Comparison of ENCODE assay signal across 33 mouse cellular contexts in the genomic region with DNA sequence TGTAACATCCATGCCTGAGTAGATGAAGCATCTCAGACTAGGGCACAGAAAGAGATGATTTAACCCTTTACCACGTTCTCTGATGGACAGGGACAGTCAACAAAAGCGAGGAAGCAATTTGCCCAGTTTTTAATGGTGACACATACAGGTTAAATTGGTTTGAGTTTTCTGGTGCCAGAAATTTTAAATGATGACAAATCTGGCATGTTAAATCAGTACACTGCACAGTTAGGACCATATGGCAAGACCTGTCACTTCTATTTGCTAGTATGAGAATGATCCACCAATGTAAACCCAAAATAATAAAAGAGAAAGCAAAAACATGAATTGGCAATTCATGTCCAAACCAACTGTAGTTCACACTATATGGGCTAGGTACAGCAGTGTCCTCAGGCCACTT.
"Had no signal": no experiment of that assay in that cellular context is flagged by ENCODE, and none has a peak within 500 bp of the region (broad histone marks: within the 10 kb centered on the region; RNA-seq: fewer than 3 reads in every experiment).

No protein-coding gene starts in this region.

- H3K27ac ChIP-seq: limb, embryonic 10.5 days; limb, embryonic 12.5 days; limb, embryonic 13.5 days; limb, embryonic 15.5 days; liver, embryonic 12.5 days; liver, embryonic 13.5 days; liver, embryonic 14.5 days; liver, embryonic 15.5 days; lung, embryonic 15.5 days; macrophage; midbrain, embryonic 10.5 days; midbrain, embryonic 12.5 days; midbrain, embryonic 13.5 days; midbrain, embryonic 15.5 days; neural tube, embryonic 12.5 days; neural tube, embryonic 13.5 days had no signal

- H3K36me3 ChIP-seq: limb, embryonic 10.5 days; limb, embryonic 12.5 days; limb, embryonic 13.5 days; limb, embryonic 15.5 days; liver, embryonic 12.5 days; liver, embryonic 13.5 days; liver, embryonic 15.5 days; lung, embryonic 15.5 days; midbrain, embryonic 10.5 days; midbrain, embryonic 12.5 days; midbrain, embryonic 13.5 days; midbrain, embryonic 15.5 days; neural tube, embryonic 12.5 days; neural tube, embryonic 13.5 days had no signal

- H3K4me2 ChIP-seq: limb, embryonic 12.5 days; limb, embryonic 13.5 days; limb, embryonic 15.5 days; liver, embryonic 11.5 days; liver, embryonic 12.5 days; liver, embryonic 13.5 days; liver, embryonic 15.5 days; lung, embryonic 14.5 days; lung, embryonic 15.5 days; midbrain, embryonic 11.5 days; midbrain, embryonic 12.5 days; midbrain, embryonic 13.5 days; midbrain, embryonic 15.5 days; neural tube, embryonic 12.5 days; neural tube, embryonic 13.5 days had no signal

- H3K9me3 ChIP-seq: limb, embryonic 10.5 days; limb, embryonic 12.5 days; limb, embryonic 13.5 days; limb, embryonic 15.5 days; liver, embryonic 12.5 days; liver, embryonic 13.5 days; liver, embryonic 15.5 days; lung, embryonic 15.5 days; midbrain, embryonic 10.5 days; midbrain, embryonic 12.5 days; midbrain, embryonic 13.5 days; midbrain, embryonic 15.5 days; neural tube, embryonic 12.5 days; neural tube, embryonic 13.5 days had no signal

- H3K4me3 ChIP-seq: limb, embryonic 10.5 days; limb, embryonic 12.5 days; limb, embryonic 13.5 days; limb, embryonic 15.5 days; liver, embryonic 12.5 days; liver, embryonic 13.5 days; liver, embryonic 15.5 days; lung, embryonic 15.5 days; megakaryocyte, embryonic 14.5 days; midbrain, embryonic 10.5 days; midbrain, embryonic 12.5 days; midbrain, embryonic 13.5 days; midbrain, embryonic 15.5 days; myocyte; neural tube, embryonic 12.5 days; neural tube, embryonic 13.5 days had no signal

- H3K27me3 ChIP-seq: limb, embryonic 12.5 days; limb, embryonic 13.5 days; limb, embryonic 15.5 days; liver, embryonic 12.5 days; liver, embryonic 13.5 days; liver, embryonic 15.5 days; lung, embryonic 15.5 days; megakaryocyte, embryonic 14.5 days; midbrain, embryonic 12.5 days; midbrain, embryonic 13.5 days; midbrain, embryonic 15.5 days; neural tube, embryonic 12.5 days; neural tube, embryonic 13.5 days had no signal

- DNase-seq: left cerebral cortex, postnatal 4 days; liver; liver, embryonic 13.5 days; liver, postnatal 0 days; lung, adult 18-20 months; lung, adult 2 months; lung, embryonic 14.5 days; lung, postnatal 10 days; lung, postnatal 14 days; lung, postnatal 36 days; lung, postnatal 4 days; midbrain, embryonic 14.5 days had no signal

- H3K9ac ChIP-seq: limb, embryonic 12.5 days; limb, embryonic 13.5 days; limb, embryonic 15.5 days; liver, embryonic 12.5 days; liver, embryonic 13.5 days; liver, embryonic 14.5 days; liver, embryonic 15.5 days; liver, postnatal 0 days; lung, embryonic 14.5 days; lung, embryonic 15.5 days; midbrain, embryonic 12.5 days; midbrain, embryonic 13.5 days; midbrain, embryonic 15.5 days; neural tube, embryonic 12.5 days; neural tube, embryonic 13.5 days had no signal

- ATAC-seq: liver, embryonic 12.5 days; liver, postnatal 0 days; lung, postnatal 0 days; midbrain, embryonic 13.5 days; midbrain, embryonic 15.5 days; midbrain, embryonic 16.5 days had no signal

- H3K4me1 ChIP-seq: limb, embryonic 10.5 days; limb, embryonic 12.5 days; limb, embryonic 13.5 days; limb, embryonic 15.5 days; liver, embryonic 12.5 days; liver, embryonic 13.5 days; liver, embryonic 15.5 days; lung, embryonic 15.5 days; megakaryocyte, embryonic 14.5 days; midbrain, embryonic 10.5 days; midbrain, embryonic 12.5 days; midbrain, embryonic 13.5 days; midbrain, embryonic 15.5 days; neural tube, embryonic 12.5 days; neural tube, embryonic 13.5 days had no signal
